Mouse (Mus musculus): Measurements from ENCODE around the gene Fam98c.

GRCm38 (mm10) chr7:29155838-29156782 is at the start of gene Fam98c:
- TF ChIP-seq POLR2A (IDR thresholded peaks at IDR 0.05; ENCODE audit: insufficient read depth, low read depth, low read length), result no peak; the same call in none of the 2 replicates
- TF ChIP-seq CTCF (IDR thresholded peaks at IDR 0.05; ENCODE audit: insufficient read depth, low read depth, low read length), result no peak

Measured in olfactory bulb, adult 2 months (tissue).